Mouse (Mus musculus): ENCODE results near the gene Adcy9.

DNA sequence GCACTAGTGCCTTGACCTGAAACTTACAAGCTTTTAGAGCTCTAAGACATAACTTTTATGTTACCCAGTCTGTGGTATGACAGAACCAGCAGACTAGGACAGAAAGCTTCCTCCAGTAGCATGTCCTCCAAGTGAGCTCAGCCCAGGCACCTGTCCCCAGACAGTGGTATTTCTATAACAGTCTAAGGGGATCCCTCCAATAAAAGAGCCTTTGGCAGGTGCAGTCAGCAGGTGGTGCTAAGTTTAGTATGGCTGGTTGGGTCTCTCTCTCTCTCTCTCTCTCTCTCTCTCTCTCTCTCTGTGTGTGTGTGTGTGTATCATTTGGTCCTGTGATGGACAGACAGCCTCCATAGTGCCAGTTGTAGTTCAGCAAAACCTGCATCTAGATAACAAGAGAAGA is 95.3 kb downstream of the Adcy9 start:
- TF ChIP-seq CTCF (conservative IDR thresholded peaks at IDR 0.05; ENCODE audit: insufficient read depth, insufficient read length, low read depth, low read length) = no peak
- no peak for TF ChIP-seq POLR2A (IDR thresholded peaks at IDR 0.05; ENCODE audit: low read depth, low read length)

Measured in kidney, adult 2 months (tissue).